Mouse (Mus musculus): ENCODE data around the gene Twist1. TPM values are rescaled to one million over a fixed set of nuclear protein-coding genes. Genes with fewer than 3 reads are reported as not detected.
A peak's percentile ranks its signal among the peaks of the same experiment; 100 is the strongest.

Gene Twist1
- 78.8 and 92.7 TPM in 2 replicates for polyA plus RNA-seq (2014; fragmentation: Nextera tagmentation; extraction: Ambion mirVana)

- DNase-seq (ENCODE audit: low spot score) (peak; percentile 96), ATAC-seq (replicated peaks; ENCODE audit: insufficient number of reproducible peaks, low FRiP score, low TSS enrichment, low read depth) (peak; percentile 89)
- Histone ChIP-seq H3K27ac (replicated peaks; ENCODE audit: low read depth, low read length) (peak within 1 kb of the TSS; percentile 98), H3K9me3 (replicated peaks; ENCODE audit: control insufficient read depth, low read length) (no peaks in the 10 kb centered on the region), H3K36me3 (replicated peaks; ENCODE audit: control insufficient read depth, insufficient read depth, low read depth, low read length) (no peaks in the 10 kb centered on the region), H3K4me3 (ENCODE audit: low read depth, low read length) (peak within 1 kb of the TSS; percentile 79), H3K27me3 (ENCODE audit: control insufficient read depth, insufficient read depth, low read length) (peaks cover 6% of the 10 kb centered on the region), H3K4me2 (ENCODE audit: low read depth, low read length) (peak within 1 kb of the TSS; percentile 78), H3K4me1 (ENCODE audit: control insufficient read depth, insufficient read depth, low read length) (no peaks in the 10 kb centered on the region), H3K9ac (replicated peaks; ENCODE audit: low read length) (peak within 1 kb of the TSS; percentile 97)
- under 1% methylated on average over 89 of the region's 105 CpGs for WGBS
These were observed at the start of gene Twist1 for GRCm38 (mm10) chr12:33957400-33958240. TSS of gene Twist1 (plus strand) at chr12:33957671.

DNA sequence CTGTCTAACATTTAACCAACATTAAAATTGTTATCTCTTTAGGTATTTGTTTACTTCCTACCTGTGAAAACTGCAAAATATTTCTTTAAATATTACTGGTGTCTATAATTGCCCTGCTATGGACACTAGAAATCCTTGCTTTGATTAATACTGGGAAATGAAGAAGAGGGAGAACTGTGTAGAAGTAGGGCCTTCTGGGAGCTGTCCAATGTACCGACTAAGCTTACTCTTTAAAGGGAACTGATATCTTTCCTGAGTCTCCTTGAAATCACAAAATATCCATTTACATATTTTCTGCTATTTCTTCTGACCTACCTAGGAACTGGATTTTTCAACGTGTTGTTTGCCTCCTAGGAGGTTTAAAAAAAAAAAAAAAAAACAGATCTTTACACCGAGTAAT, 30.7 kb upstream of the Twist1 start:
- Histone ChIP-seq H3K36me3 (replicated peaks; ENCODE audit: control insufficient read depth, insufficient read depth, low read depth, low read length) (no peaks in the 10 kb centered on the region), H3K9me3 (replicated peaks; ENCODE audit: control insufficient read depth, low read length) (no peaks in the 10 kb centered on the region), H3K4me3 (ENCODE audit: low read depth, low read length) (no peak overlapping the region), H3K4me1 (ENCODE audit: control insufficient read depth, insufficient read depth, low read length) (no peaks in the 10 kb centered on the region; the same call in 1 of the 2 replicates), H3K27me3 (ENCODE audit: control insufficient read depth, insufficient read depth, low read length) (peaks cover 21% of the 10 kb centered on the region), H3K27ac (replicated peaks; ENCODE audit: low read depth, low read length) (no peak overlapping the region), H3K9ac (replicated peaks; ENCODE audit: low read length) (no peak overlapping the region), H3K4me2 (ENCODE audit: low read depth, low read length) (no peak overlapping the region)
- WGBS: 4% methylated on average over 3 of the region's 3 CpGs
- ATAC-seq (replicated peaks; ENCODE audit: insufficient number of reproducible peaks, low FRiP score, low TSS enrichment, low read depth): no peak
- DNase-seq (ENCODE audit: low spot score): peak; percentile 77

GRCm38 (mm10) chr12:33927334-33928098, 30.0 kb upstream of the Twist1 start:
- no peak for ATAC-seq (replicated peaks; ENCODE audit: insufficient number of reproducible peaks, low FRiP score, low TSS enrichment, low read depth)
- Histone ChIP-seq H3K27me3 (ENCODE audit: control insufficient read depth, insufficient read depth, low read length) (peaks cover 21% of the 10 kb centered on the region), H3K36me3 (replicated peaks; ENCODE audit: control insufficient read depth, insufficient read depth, low read depth, low read length) (no peaks in the 10 kb centered on the region), H3K4me2 (ENCODE audit: low read depth, low read length) (no peak overlapping the region), H3K9me3 (replicated peaks; ENCODE audit: control insufficient read depth, low read length) (no peaks in the 10 kb centered on the region), H3K9ac (replicated peaks; ENCODE audit: low read length) (no peak overlapping the region), H3K4me1 (ENCODE audit: control insufficient read depth, insufficient read depth, low read length) (no peaks in the 10 kb centered on the region; the same call in 1 of the 2 replicates), H3K4me3 (ENCODE audit: low read depth, low read length) (no peak overlapping the region), H3K27ac (replicated peaks; ENCODE audit: low read depth, low read length) (no peak overlapping the region)
- no peak for DNase-seq (ENCODE audit: low spot score)
- WGBS: 2% methylated on average over 15 of the region's 15 CpGs

DNA sequence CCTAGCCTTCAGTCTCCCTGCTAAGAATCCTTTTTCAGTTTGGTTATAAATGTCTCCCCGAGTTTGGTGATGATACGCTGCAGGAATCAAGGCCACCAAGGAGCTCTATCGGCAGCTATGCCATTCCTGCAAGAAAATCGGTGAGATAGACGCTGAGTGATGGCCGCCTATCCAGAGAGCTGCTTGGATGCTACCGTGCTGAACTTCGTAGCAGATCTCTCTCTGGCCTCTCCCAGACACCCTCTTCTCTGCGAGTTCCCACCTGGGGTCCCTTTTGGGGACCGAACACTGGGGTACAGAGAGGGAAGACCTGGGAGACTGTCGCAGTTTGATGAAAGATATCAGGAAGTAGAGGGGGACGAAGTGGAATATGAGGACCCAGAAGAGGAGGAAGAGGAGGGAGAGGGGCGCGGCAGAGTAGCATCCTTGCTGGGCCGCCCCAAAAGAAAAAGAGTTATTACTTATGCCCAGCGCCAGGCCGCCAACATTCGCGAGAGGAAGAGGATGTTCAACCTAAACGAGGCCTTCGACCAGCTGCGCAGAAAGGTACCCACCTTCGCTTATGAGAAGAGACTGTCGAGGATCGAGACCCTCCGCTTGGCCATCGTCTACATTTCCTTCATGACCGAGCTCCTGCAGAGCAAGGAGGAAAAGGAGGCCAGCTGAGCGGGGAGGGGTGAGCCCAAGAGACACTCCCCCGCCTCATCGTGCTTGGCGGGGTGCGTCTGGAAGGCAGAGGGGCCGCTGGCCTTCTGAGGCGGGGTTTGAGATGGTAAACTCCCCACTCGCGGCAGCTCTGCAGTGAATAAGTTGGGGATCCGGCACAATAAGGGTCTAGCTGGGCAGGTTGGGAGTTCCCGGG, 28.9 kb upstream of the Twist1 start, which contains the start of gene Ferd3l:
TSS of gene Ferd3l (plus strand) at position 95 of the 862 bp plus-strand sequence.
- Histone ChIP-seq H3K9me3 (replicated peaks; ENCODE audit: control insufficient read depth, low read length) (no peaks in the 10 kb centered on the region), H3K4me2 (ENCODE audit: low read depth, low read length) (peak within 1 kb of the TSS; percentile 41), H3K27ac (replicated peaks; ENCODE audit: low read depth, low read length) (no peak within 1 kb of the TSS), H3K27me3 (ENCODE audit: control insufficient read depth, insufficient read depth, low read length) (peaks cover 21% of the 10 kb centered on the region), H3K9ac (replicated peaks; ENCODE audit: low read length) (no peak within 1 kb of the TSS), H3K36me3 (replicated peaks; ENCODE audit: control insufficient read depth, insufficient read depth, low read depth, low read length) (no peaks in the 10 kb centered on the region), H3K4me3 (ENCODE audit: low read depth, low read length) (peak within 1 kb of the TSS; percentile 26), H3K4me1 (ENCODE audit: control insufficient read depth, insufficient read depth, low read length) (no peaks in the 10 kb centered on the region; the same call in 1 of the 2 replicates)
- ATAC-seq (replicated peaks; ENCODE audit: insufficient number of reproducible peaks, low FRiP score, low TSS enrichment, low read depth): no peak
- WGBS: under 1% methylated on average over 39 of the region's 39 CpGs
- no peak for DNase-seq (ENCODE audit: low spot score)

DNA sequence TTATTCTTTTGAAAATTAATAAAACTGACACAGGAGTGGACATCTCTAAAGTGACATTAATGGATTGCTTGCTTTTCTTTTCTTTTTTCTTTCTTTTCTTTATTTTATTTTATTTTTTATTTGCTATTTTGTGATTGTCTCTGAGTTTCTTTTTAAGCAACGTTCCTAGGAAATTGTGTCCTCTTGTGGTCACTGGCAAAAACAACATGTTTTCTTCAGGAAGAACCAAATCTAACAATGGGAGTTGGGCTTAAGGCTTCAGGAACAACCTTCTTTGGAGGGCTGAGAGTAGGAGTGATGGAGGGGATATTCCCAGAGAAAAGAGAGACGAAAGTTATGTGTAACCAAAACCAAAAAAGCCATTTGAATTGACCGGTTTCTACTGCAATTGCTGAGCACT, 4.6 kb upstream of the Twist1 start:
- H3K9me3 ChIP-seq (replicated peaks; ENCODE audit: control insufficient read depth, low read length): no peaks in the 10 kb centered on the region
- ATAC-seq (replicated peaks; ENCODE audit: insufficient number of reproducible peaks, low FRiP score, low TSS enrichment, low read depth): no peak
- H3K4me1 ChIP-seq (ENCODE audit: control insufficient read depth, insufficient read depth, low read length): no peaks in the 10 kb centered on the region
- no peak overlapping the region for H3K4me3 ChIP-seq (ENCODE audit: low read depth, low read length)
- WGBS: 6% methylated on average over 3 of the region's 3 CpGs
- DNase-seq (ENCODE audit: low spot score): peak; percentile 51
- no peaks in the 10 kb centered on the region for H3K36me3 ChIP-seq (replicated peaks; ENCODE audit: control insufficient read depth, insufficient read depth, low read depth, low read length)
- no peak overlapping the region; the same call in 1 of the 2 replicates for H3K4me2 ChIP-seq (ENCODE audit: low read depth, low read length)
- no peak overlapping the region for H3K27ac ChIP-seq (replicated peaks; ENCODE audit: low read depth, low read length)
- no peak overlapping the region for H3K9ac ChIP-seq (replicated peaks; ENCODE audit: low read length)
- H3K27me3 ChIP-seq (ENCODE audit: control insufficient read depth, insufficient read depth, low read length): peaks cover 3% of the 10 kb centered on the region

DNA sequence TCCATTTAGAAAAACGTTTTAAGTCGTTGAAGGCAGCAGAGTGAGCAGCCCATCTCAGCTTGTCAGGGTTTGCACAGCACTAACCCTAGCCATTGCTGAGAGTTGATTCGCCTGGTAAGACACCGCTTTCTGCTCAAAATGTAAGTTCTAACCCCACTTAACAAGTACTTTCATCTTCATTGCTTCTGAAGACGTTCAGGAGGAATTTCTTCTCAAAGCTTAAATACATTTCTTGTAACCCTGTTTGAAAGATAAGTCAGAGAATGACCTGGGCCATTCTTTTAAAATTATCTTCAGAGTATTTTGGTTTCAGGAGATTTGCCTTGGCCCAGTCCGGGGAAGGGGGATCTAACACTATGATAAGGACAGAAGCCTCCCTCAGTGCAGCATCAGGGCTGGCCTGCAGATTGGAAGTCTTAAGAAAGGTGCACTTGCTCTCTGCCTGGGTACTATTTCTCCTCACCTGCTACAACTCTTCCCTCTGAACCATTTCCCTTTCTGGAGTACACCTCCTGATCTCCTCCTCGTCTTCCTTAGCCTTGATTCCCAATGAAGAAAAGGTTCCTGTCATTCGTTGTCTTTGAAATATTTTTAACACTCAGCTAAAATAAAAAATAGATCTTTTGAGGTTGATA, 2.4 kb upstream of the Twist1 start:
- Histone ChIP-seq H3K27me3 (ENCODE audit: control insufficient read depth, insufficient read depth, low read length) (peaks cover 6% of the 10 kb centered on the region), H3K27ac (replicated peaks; ENCODE audit: low read depth, low read length) (no peak overlapping the region), H3K36me3 (replicated peaks; ENCODE audit: control insufficient read depth, insufficient read depth, low read depth, low read length) (no peaks in the 10 kb centered on the region), H3K4me1 (ENCODE audit: control insufficient read depth, insufficient read depth, low read length) (no peaks in the 10 kb centered on the region), H3K9ac (replicated peaks; ENCODE audit: low read length) (no peak overlapping the region), H3K4me2 (ENCODE audit: low read depth, low read length) (no peak overlapping the region), H3K9me3 (replicated peaks; ENCODE audit: control insufficient read depth, low read length) (no peaks in the 10 kb centered on the region), H3K4me3 (ENCODE audit: low read depth, low read length) (no peak overlapping the region; the same call in 1 of the 2 replicates)
- 18% methylated on average over 8 of the region's 8 CpGs for WGBS
- ATAC-seq (replicated peaks; ENCODE audit: insufficient number of reproducible peaks, low FRiP score, low TSS enrichment, low read depth) (no peak), DNase-seq (ENCODE audit: low spot score) (no peak)

DNA sequence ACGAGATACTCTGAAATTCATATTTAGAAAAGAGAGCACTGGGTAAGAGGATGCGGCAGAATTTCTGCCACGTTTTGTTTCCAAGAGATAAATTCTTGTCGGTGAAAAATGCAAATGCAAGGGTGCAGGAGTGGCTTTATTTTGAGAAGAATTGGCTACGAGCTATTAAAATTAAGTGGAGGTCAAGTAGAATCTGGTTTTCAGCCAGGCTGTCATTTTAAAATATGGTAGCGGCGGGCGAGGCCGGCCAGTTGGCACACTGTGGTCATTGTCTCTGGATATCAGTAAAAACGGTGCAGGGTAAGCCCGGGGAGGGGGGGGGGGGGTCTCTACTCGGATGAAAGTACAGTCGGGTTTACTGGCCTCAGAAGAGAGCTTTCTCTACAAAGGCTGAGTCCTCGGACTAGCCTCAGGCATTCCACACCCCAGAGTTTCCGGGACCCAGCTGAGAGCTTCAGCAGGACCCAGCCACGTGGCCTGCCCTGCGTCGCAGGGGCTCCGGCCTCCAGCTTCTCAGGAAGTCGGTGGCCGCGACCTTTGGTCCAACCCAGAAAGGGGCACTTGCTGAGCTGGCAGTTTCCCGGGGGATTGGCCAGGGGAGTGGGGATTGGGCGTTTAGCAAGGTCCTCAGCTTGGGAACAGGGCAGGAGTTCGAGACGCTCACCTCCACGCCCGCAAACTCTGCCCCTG, 1.7 kb upstream of the Twist1 start:
- H3K9me3 ChIP-seq (replicated peaks; ENCODE audit: control insufficient read depth, low read length): no peaks in the 10 kb centered on the region
- H3K4me1 ChIP-seq (ENCODE audit: control insufficient read depth, insufficient read depth, low read length): no peaks in the 10 kb centered on the region
- H3K27ac ChIP-seq (replicated peaks; ENCODE audit: low read depth, low read length): peak overlapping the region; percentile 62; the same call in 1 of the 2 replicates
- ATAC-seq (replicated peaks; ENCODE audit: insufficient number of reproducible peaks, low FRiP score, low TSS enrichment, low read depth) (no peak), DNase-seq (ENCODE audit: low spot score) (peak; percentile 72)
- WGBS: 2% methylated on average over 28 of the region's 28 CpGs
- peak overlapping the region; percentile 79 for H3K4me3 ChIP-seq (ENCODE audit: low read depth, low read length)
- H3K9ac ChIP-seq (replicated peaks; ENCODE audit: low read length): peak overlapping the region; percentile 97
- H3K27me3 ChIP-seq (ENCODE audit: control insufficient read depth, insufficient read depth, low read length): peaks cover 6% of the 10 kb centered on the region
- peak overlapping the region; percentile 78 for H3K4me2 ChIP-seq (ENCODE audit: low read depth, low read length)
- no peaks in the 10 kb centered on the region for H3K36me3 ChIP-seq (replicated peaks; ENCODE audit: control insufficient read depth, insufficient read depth, low read depth, low read length)
